Mouse (Mus musculus): ENCODE data around the gene Comt. TPM values are rescaled to one million over a fixed set of nuclear protein-coding genes. Genes with fewer than 3 reads are reported as not detected.

The Comt gene
- polyA plus RNA-seq, 1 experiment = 155 TPM

DNA sequence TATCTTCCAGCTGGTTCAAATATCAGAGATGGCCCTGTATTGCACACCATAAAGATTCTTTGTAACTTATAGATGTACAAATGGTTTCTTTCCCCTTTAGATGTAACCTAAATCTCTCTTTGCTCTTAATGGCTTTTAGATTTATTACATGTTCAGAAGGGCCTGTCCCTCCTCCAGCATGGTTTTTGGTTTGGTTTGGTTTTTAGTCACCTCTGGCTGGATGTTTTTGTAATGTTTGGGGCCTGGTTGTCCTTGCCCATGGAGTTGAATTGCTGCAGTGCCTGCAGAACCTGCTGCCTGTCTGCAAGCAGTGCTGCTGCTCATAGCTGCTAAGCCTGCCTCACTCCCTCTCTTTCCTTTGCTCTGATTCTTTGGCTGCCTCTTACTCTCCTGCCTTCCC lies 20.6 kb upstream of the Comt start:
- TF ChIP-seq CTCF (IDR thresholded peaks at IDR 0.05; ENCODE audit: extremely low read depth, insufficient read depth, low read length) = no peak
- TF ChIP-seq POLR2A (IDR thresholded peaks at IDR 0.05; ENCODE audit: extremely low read depth, insufficient read depth, low read length) = no peak

GRCm38 (mm10) chr16:18443385-18443841 lies 16.8 kb upstream of the Comt start:
- no peak overlapping the region for H3K4me3 ChIP-seq (ENCODE audit: insufficient read depth, low read length)
- no peaks in the 10 kb centered on the region for H3K4me1 ChIP-seq (ENCODE audit: control insufficient read depth, insufficient read depth, low read length)
- H3K27ac ChIP-seq (ENCODE audit: insufficient read depth, low read length) = no peak overlapping the region
- TF ChIP-seq POLR2A (IDR thresholded peaks at IDR 0.05; ENCODE audit: extremely low read depth, insufficient read depth, low read length) = no peak
- peak; percentile 99 for TF ChIP-seq CTCF (IDR thresholded peaks at IDR 0.05; ENCODE audit: extremely low read depth, insufficient read depth, low read length)

More for the DNA sequence above, 20.6 kb upstream of the Comt start:
- Histone ChIP-seq H3K27ac (ENCODE audit: insufficient read depth, low read length) (no peak overlapping the region), H3K4me1 (ENCODE audit: control insufficient read depth, insufficient read depth, low read length) (peaks cover 6% of the 10 kb centered on the region), H3K4me3 (ENCODE audit: insufficient read depth, low read length) (no peak overlapping the region)

GRCm38 (mm10) chr16:18436128-18436527 lies 9.5 kb upstream of the Comt start:
- no peak for TF ChIP-seq CTCF (IDR thresholded peaks at IDR 0.05; ENCODE audit: extremely low read depth, insufficient read depth, low read length)
- TF ChIP-seq POLR2A (IDR thresholded peaks at IDR 0.05; ENCODE audit: extremely low read depth, insufficient read depth, low read length) = no peak
- Histone ChIP-seq H3K4me3 (ENCODE audit: insufficient read depth, low read length) (no peak overlapping the region), H3K27ac (ENCODE audit: insufficient read depth, low read length) (no peak overlapping the region), H3K4me1 (ENCODE audit: control insufficient read depth, insufficient read depth, low read length) (no peaks in the 10 kb centered on the region)

- no peak overlapping the region for H3K27ac ChIP-seq (ENCODE audit: insufficient read depth, low read length)
- no peak for TF ChIP-seq CTCF (IDR thresholded peaks at IDR 0.05; ENCODE audit: extremely low read depth, insufficient read depth, low read length)
- no peak for TF ChIP-seq POLR2A (IDR thresholded peaks at IDR 0.05; ENCODE audit: extremely low read depth, insufficient read depth, low read length)
- no peaks in the 10 kb centered on the region for H3K4me1 ChIP-seq (ENCODE audit: control insufficient read depth, insufficient read depth, low read length)
Observed at GRCm38 (mm10) chr16:18433341-18433920, 6.8 kb upstream of the Comt start.

GRCm38 (mm10) chr16:18430641-18431212 lies 4.1 kb upstream of the Comt start:
- H3K4me1 ChIP-seq (ENCODE audit: control insufficient read depth, insufficient read depth, low read length) = peaks cover 4% of the 10 kb centered on the region
- H3K27ac ChIP-seq (ENCODE audit: insufficient read depth, low read length) = no peak overlapping the region
- no peak for TF ChIP-seq POLR2A (IDR thresholded peaks at IDR 0.05; ENCODE audit: extremely low read depth, insufficient read depth, low read length)
- no peak for TF ChIP-seq CTCF (IDR thresholded peaks at IDR 0.05; ENCODE audit: extremely low read depth, insufficient read depth, low read length)
- no peak overlapping the region for H3K4me3 ChIP-seq (ENCODE audit: insufficient read depth, low read length)

More at GRCm38 (mm10) chr16:18433341-18433920, 6.8 kb upstream of the Comt start:
- H3K4me3 ChIP-seq (ENCODE audit: insufficient read depth, low read length) = no peak overlapping the region

- peaks cover 4% of the 10 kb centered on the region for H3K4me1 ChIP-seq (ENCODE audit: control insufficient read depth, insufficient read depth, low read length)
- H3K27ac ChIP-seq (ENCODE audit: insufficient read depth, low read length) = no peak overlapping the region
- H3K4me3 ChIP-seq (ENCODE audit: insufficient read depth, low read length) = no peak overlapping the region
- TF ChIP-seq CTCF (IDR thresholded peaks at IDR 0.05; ENCODE audit: extremely low read depth, insufficient read depth, low read length) (no peak), POLR2A (IDR thresholded peaks at IDR 0.05; ENCODE audit: extremely low read depth, insufficient read depth, low read length) (no peak)
Observed at GRCm38 (mm10) chr16:18429641-18430040, 3.0 kb upstream of the Comt start.

DNA sequence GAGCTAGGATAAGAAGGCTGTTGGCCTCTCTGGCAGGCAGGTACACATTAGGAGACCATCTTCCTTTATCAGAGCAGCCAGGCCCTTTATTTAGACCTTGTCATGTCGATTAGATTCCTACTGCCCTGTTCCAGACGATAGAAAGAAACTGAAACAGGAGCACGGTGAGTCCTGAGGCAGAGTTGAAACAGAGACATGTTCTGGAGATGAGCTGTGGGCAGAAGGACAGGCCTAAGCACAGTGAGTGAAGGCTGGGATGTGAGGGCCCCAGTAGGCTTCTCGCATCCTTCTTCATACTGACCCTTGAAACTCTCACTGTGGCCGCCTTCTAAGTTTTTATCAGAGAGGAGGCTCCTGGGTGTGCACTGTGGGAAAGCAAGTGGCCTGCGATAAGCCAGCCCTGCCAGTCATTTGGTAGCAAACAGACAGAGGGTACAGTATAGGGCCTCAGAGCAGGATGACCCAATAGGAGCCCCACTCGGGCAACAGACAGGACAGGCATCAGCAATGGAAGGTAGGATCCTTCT lies 1.9 kb upstream of the Comt start:
- Histone ChIP-seq H3K4me3 (ENCODE audit: insufficient read depth, low read length) (no peak overlapping the region), H3K27ac (ENCODE audit: insufficient read depth, low read length) (no peak overlapping the region), H3K4me1 (ENCODE audit: control insufficient read depth, insufficient read depth, low read length) (peaks cover 5% of the 10 kb centered on the region)
- TF ChIP-seq POLR2A (IDR thresholded peaks at IDR 0.05; ENCODE audit: extremely low read depth, insufficient read depth, low read length) (no peak), CTCF (IDR thresholded peaks at IDR 0.05; ENCODE audit: extremely low read depth, insufficient read depth, low read length) (no peak)

DNA sequence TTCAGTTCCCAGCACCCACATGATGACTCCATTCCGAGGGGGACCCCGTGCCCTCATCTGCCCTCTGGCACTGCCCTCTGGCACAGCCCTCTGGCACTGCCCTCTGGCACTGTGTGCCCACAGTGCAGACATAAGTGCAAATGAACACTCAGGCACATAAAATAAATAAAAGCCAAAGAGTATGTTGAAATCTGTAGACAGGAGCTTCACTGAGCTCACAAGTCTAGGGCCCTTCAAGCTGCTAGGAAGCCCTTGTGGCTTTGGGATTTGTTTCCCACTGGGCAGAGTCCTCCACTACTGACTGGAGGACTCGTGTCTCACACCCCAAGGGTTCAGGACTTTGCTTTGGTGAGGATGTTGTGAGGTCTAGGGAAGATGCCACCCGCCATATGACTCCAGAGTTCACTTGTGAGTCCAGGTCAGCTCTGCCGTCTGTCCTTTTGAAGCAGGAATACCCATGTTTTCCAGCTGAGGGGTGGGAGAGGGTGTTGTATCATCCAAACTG lies 1.4 kb upstream of the Comt start:
- H3K4me3 ChIP-seq (ENCODE audit: insufficient read depth, low read length) = no peak overlapping the region
- TF ChIP-seq POLR2A (IDR thresholded peaks at IDR 0.05; ENCODE audit: extremely low read depth, insufficient read depth, low read length) (no peak), CTCF (IDR thresholded peaks at IDR 0.05; ENCODE audit: extremely low read depth, insufficient read depth, low read length) (no peak)
- H3K27ac ChIP-seq (ENCODE audit: insufficient read depth, low read length) = no peak overlapping the region
- H3K4me1 ChIP-seq (ENCODE audit: control insufficient read depth, insufficient read depth, low read length) = peaks cover 5% of the 10 kb centered on the region

DNA sequence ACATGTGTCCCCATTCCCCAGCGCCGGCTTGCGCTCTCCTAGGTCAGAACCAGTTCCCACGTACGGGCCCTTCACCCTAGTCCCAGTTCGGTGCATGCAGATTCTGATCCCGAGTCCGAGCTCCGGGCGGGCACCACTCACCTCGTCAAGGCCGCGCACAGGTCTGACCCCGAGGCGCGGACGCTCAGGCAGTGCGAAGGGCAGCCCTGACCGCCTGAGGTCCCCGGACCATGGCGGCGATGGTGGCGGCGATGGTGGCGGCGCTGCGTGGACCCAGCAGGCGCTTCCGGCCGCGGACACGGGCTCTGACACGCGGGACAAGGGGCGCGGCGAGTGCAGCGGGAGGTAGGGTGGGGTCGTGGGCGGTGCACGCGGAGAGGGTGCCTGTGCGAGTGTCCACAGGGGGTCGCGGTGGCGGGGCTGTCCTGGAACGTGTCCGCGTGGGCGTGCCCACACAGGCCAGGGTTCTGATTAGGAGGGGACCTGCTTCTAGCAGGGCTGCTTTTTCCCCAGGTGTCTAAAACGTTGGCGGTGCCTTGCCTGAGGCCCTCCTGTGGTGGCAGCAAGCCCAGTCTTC lies 349 bp downstream of the Comt start, which contains the start of gene Txnrd2:
Gene Txnrd2 (plus strand): TSS at position 170 of the 577 bp plus-strand sequence.
- peak within 1 kb of the TSS; percentile 96 for H3K4me3 ChIP-seq (ENCODE audit: insufficient read depth, low read length)
- peak within 1 kb of the TSS; percentile 90 for H3K27ac ChIP-seq (ENCODE audit: insufficient read depth, low read length)
- TF ChIP-seq POLR2A (IDR thresholded peaks at IDR 0.05; ENCODE audit: extremely low read depth, insufficient read depth, low read length) (peak; percentile 27; the same call in 1 of the 2 replicates), CTCF (IDR thresholded peaks at IDR 0.05; ENCODE audit: extremely low read depth, insufficient read depth, low read length) (peak; percentile 14; the same call in 1 of the 2 replicates)
- H3K4me1 ChIP-seq (ENCODE audit: control insufficient read depth, insufficient read depth, low read length) = peaks cover 5% of the 10 kb centered on the region

Data from cortical plate, adult 2 months (tissue).